Mouse (Mus musculus) frontal cortex, postnatal 10 days (tissue): ENCODE measurements around the gene Rabgap1.

Source experiments
- DNase-seq, 2 experiments: peaks; one replicate each; pipeline ENCODE4 v3.0.0; 2022; ENCODE audit warnings: low spot score in 2 of 2, mixed read lengths in 1 of 2

Rabgap1 gene

DNA sequence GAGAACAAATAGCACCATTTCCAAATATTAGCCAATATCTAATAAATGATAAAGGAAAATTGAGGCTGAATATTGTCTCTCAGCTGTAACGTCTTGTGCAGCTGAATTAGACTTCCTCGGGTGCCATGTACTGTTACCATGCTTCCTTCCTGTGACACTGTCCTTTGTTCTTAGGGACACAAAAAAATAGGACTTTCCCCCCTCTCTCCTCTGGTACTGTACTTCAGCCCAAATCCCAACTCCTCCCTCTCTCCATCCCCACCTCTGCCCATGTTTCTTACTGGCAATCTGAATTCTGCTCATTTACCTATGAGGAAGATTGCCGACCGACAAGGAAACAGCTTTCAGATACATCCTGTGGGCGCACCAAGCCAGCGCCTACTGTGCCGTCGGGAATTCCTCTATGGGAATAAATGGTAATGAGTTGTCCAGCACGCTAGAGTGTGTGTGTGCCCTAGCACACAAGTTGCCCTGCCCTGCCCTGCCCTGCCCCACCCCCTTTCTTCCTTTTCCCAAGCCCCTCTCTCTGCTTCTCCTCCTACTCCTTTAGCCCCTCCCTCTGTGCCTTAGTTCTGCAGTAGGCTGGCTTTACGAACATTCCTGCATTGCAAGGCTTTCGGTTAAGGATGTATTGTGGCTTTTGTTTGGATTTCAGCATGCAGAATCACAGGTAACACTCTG lies 73.1 kb downstream of the Rabgap1 start, which contains the start of gene Gpr21:
Gpr21 (plus strand) TSS at position 303 of the 681 bp plus-strand sequence.
- DNase-seq: no peak

DNA sequence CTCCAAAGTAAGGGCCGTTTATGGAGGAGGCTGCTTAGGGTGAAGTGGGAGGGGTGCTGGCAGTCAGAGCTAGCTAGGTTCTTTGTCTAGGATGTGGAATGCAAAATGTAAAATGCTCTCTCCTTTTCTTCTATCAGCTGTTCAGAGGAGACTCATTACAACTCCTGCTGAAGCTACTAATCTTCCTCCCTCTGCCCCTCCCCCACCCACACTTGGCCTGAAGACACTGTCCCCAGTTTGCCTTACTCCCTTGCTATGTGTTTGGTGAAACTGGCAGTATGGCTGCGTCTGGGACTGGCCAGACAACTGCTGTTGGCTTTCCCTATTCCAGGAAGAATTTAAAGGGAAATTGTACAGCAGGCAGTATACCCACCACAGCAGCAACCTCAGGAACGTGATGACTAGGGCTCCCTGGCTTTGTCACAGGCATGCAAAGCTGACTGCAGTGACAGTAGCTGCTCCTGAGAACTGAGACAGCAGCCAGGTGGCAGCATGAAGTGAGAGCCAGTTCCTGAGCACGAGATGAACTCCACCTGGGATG lies 73.9 kb downstream of the Rabgap1 start:
- peak in 1 of 2 experiments; percentile 34 for DNase-seq

- no peak for DNase-seq
Measured at GRCm38 (mm10) chr2:37518561-37519285, 75.6 kb downstream of the Rabgap1 start.

- DNase-seq: no peak
Measured at GRCm38 (mm10) chr2:37519286-37519640, 76.2 kb downstream of the Rabgap1 start.

DNA sequence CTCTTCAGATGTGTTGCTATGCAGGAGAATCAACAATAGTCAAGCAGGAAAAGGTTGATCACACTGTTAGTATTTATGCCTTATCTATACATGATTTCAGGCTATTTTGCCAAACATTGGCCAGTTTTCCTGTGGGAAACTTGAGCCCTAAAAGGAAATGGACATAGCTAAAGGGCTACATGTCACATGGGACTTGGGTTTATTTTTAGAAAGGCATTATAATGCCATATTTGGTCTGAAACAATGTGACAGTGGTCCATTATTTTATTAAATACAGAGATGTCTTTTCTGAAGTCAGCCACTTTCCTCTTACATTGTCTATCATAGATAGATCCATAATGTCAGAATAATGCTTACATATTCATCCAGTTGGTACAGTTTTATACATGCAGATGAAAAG lies 84.5 kb downstream of the Rabgap1 start:
- no peak for DNase-seq

DNA sequence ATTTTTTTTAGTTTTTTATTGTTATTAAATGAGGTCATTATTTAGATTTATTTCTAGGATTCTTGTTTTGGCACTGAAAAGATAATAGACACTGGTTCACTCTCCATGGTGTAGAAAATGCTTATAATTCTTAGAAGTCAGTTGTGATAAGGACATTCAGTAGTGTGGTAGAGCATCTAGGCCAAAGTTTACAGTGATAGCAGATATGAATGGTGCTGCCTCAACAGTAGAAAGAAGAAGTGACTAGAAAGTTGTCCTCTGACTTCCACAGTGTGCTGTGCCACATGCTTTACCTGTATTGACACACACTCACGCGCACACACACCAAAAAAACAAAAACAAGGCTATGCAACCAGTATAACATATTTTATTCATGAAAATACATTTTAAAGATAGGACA lies 86.3 kb downstream of the Rabgap1 start:
- no peak for DNase-seq

GRCm38 (mm10) chr2:37530766-37531165 lies 87.7 kb downstream of the Rabgap1 start:
- no peak for DNase-seq

DNA sequence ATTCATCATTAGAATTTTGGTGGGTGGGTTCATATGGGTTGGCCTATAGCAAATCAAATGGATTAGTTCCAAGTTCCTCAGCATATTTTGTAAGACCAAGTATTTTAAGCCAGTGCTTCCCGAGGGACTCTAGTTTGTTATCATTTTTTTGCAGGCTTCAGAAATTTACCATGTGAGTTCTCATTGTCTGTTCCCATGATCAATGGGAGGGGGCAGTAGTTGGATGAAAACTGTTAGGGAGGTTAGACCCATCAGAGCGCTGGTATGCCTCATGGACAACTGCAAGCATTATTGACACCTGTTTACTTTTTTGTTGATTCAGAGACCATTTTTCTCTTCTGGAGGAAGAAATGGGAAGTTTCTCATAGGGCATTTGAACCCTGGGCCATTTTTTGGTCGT lies 88.6 kb downstream of the Rabgap1 start:
- no peak for DNase-seq

DNA sequence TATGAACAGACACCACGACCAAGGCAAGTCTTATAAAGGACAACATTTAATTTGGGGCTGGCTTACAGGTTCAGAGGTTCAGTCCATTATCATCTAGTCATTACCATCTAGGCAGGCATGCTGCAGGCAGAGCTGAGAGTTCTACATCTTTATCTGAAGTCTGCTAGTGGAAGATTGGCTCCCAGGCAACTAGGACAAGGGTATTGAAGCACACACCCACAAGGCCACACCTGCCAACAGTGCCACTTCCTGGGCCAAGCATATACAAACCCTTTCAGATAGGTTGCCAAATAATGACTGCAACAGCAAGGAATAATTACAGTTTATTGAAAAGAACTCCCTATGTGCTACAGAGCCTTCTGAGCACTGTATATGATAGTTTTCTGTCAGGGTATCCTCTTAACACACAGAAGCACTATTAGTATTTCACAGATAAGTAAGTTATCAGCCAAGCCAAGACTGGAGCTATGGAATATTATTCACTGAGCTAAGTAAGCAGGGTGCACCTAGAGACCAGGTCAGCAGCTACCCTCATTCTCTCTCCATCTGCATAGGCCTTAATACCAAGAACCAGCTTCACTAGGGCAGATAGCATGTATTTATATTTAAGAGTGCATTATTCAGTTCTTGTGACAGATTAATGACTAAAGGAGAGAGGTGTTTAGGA lies 106.4 kb downstream of the Rabgap1 start:
- DNase-seq: no peak

DNA sequence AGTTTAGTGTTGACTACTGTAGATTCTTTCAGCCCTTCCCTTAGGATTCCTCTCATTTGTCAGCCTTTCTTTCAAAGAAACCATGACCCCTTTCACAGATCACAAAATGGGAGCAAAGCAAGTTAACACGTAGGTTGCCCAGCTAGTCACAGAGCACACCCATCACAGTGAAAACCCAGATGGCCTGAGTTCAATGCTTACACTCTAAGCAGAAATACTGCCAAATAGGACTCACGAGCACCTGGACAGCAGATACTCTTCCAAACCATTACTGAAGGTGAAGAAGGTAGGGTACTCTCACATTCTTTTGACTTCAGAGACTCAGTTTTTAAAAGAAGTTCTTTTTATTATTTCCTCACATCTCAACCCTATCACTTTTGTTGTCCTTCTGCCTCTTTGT lies 113.3 kb downstream of the Rabgap1 start:
- DNase-seq: no peak

DNA sequence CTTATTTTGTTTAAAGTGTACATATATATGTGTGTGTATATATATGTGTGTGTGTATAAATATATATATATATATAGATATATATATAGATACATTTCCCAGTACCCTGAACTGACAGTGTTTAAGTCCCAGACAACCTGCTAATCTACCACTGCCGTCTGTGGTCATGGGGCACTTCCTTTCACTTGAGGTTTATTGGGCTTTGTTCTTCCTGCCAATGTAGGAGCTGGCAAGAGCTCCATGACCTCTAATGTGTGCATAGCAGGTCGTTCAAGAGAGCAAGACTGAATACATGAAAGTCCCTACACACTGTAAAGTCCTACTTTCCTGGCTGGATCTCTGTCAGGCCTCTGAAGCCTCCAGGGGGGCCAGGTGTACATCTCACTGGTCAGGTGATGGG lies 122.5 kb downstream of the Rabgap1 start:
- DNase-seq: no peak

GRCm38 (mm10) chr2:37566035-37566434 lies 123.0 kb downstream of the Rabgap1 start:
- DNase-seq: no peak

DNA sequence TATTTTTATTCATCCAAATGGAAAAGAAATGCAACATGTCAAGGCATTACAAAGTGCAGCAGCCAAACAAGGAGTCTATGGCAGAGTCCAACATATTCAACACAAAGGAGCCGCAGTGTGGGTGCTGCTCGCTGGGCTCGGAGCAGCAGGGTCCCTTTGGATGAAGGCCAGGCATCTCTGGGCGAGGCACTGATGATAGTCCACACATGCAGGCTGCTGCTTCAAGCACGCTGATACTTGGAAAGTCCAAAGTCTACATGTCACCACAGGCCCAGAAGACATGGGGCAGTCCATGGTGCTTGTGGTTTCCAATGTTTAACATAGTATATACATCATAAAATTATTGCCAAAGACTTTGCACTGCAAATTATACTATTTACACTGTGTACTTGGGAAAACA lies 126.8 kb downstream of the Rabgap1 start:
- no peak for DNase-seq

DNA sequence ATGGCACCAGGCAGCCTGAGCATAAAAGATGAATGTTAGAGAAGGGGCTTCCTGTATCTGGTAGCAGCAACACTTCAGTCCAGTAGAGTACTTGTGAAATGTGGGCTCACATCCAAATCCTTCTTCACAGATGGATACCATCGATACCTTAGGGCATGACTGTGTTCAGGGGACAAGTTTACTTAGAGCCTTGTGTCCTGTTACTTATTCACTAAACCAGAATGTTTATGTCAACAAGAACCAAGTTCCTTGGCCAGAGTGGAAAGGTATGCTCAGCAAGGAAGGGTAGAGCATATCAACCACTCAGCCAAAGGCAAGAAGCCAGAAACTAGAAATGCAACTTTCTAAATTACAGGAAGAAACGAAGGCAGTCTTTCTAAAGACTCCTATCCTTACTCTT lies 127.6 kb downstream of the Rabgap1 start:
- DNase-seq: no peak

- no peak for DNase-seq
Measured at GRCm38 (mm10) chr2:37572141-37572540, 129.1 kb downstream of the Rabgap1 start.

GRCm38 (mm10) chr2:37576661-37577060 lies 133.6 kb downstream of the Rabgap1 start:
- no peak for DNase-seq

GRCm38 (mm10) chr2:37578185-37578584 lies 135.1 kb downstream of the Rabgap1 start:
- DNase-seq: no peak

DNA sequence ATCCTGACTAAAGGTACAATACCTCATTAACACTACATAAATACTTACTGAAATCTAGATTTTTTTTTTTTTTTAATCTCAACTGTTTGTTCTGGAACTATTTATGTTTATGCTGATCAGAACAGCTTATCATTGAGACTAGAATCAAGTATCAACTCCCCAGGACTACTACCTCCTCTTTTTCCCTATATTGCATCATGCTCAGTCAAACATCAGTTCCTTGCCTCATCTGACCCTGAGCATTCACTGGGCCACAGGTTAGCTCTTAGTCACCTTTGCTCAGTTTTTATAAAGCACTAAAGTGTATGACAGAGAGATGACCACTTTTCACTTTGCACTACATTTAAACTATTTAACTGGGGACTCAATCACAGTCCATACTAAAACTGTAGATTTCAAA lies 144.8 kb downstream of the Rabgap1 start:
- DNase-seq: no peak
